Mouse (Mus musculus) Muller cell, postnatal 12 days (primary cell): ENCODE measurements around the gene Mapk6.

ENCODE experiments used
- DNase-seq: peaks from one replicate; pipeline ENCODE4 v3.0.0-alpha.2; 2015; ENCODE audit errors: inconsistent ontology term

Mapk6 gene

GRCm38 (mm10) chr9:75424358-75425150, 14.7 kb upstream of the Mapk6 start:
- DNase-seq = no peak

- DNase-seq = peak; percentile 61
Observed at GRCm38 (mm10) chr9:75423683-75424082, 13.9 kb upstream of the Mapk6 start.

- peak; percentile 96 for DNase-seq
Observed at GRCm38 (mm10) chr9:75422251-75422691, 12.5 kb upstream of the Mapk6 start.

GRCm38 (mm10) chr9:75414204-75414603, 4.4 kb upstream of the Mapk6 start:
- DNase-seq = no peak

GRCm38 (mm10) chr9:75413206-75413605, 3.4 kb upstream of the Mapk6 start:
- no peak for DNase-seq

GRCm38 (mm10) chr9:75411584-75411983, 1.8 kb upstream of the Mapk6 start:
- DNase-seq = no peak

GRCm38 (mm10) chr9:75410868-75411487, 1.2 kb upstream of the Mapk6 start:
- no peak for DNase-seq

GRCm38 (mm10) chr9:75409031-75409851, 564 bp downstream of the Mapk6 start:
- peak; percentile 95 for DNase-seq

- DNase-seq = peak; percentile 67
Observed at GRCm38 (mm10) chr9:75408204-75408826, 1.5 kb downstream of the Mapk6 start.

GRCm38 (mm10) chr9:75407803-75408202, 2.0 kb downstream of the Mapk6 start:
- peak; percentile 93 for DNase-seq

- no peak for DNase-seq
Observed at GRCm38 (mm10) chr9:75406121-75406520, 3.7 kb downstream of the Mapk6 start.

- DNase-seq = no peak
Observed at GRCm38 (mm10) chr9:75403520-75403919, 6.3 kb downstream of the Mapk6 start.

GRCm38 (mm10) chr9:75401593-75402504, 8.0 kb downstream of the Mapk6 start:
- DNase-seq = no peak

GRCm38 (mm10) chr9:75400639-75401038, 9.2 kb downstream of the Mapk6 start:
- no peak for DNase-seq

- DNase-seq = no peak
Observed at GRCm38 (mm10) chr9:75399069-75399468, 10.7 kb downstream of the Mapk6 start.

- DNase-seq = no peak
Observed at GRCm38 (mm10) chr9:75395971-75396370, 13.8 kb downstream of the Mapk6 start.

GRCm38 (mm10) chr9:75393251-75393650, 16.6 kb downstream of the Mapk6 start:
- DNase-seq = no peak

GRCm38 (mm10) chr9:75385218-75385974, 24.4 kb downstream of the Mapk6 start:
- no peak for DNase-seq

- no peak for DNase-seq
Observed at GRCm38 (mm10) chr9:75384337-75384962, 25.4 kb downstream of the Mapk6 start.

- DNase-seq = no peak
Observed at GRCm38 (mm10) chr9:75383785-75384184, 26.0 kb downstream of the Mapk6 start.
